Mouse (Mus musculus): ENCODE data around the gene Tedc2. TPM values are rescaled to one million over a fixed set of nuclear protein-coding genes. Genes with fewer than 3 reads are reported as not detected.

Gene Tedc2
- polyA plus RNA-seq, 1 experiment from 2014 or later, result 5.3 TPM

DNA sequence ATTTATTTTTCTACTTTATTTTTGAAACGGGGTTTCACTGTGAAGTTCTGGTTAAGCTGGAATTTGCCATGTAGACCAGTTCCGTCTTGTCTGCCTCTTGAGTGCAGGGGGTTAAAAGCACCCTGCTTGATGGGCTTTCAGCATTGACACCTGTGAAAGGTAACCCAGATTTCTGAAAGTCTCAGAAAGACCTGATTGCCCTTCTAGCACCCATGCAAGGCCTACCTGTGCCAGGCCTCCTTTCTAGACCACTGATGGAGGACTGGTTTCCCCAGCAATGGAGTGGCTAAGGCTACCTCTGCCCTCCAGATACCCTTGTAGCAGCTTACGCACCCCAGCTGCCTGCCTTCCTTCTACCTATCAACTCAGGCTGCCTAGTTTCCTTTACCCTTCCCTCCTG, 50.5 kb downstream of the Tedc2 start:
- Histone ChIP-seq H3K4me2 (replicated peaks; ENCODE audit: low read depth, low read length) (peak overlapping the region; percentile 89), H3K36me3 (ENCODE audit: insufficient read depth, low read length) (no peaks in the 10 kb centered on the region), H3K9ac (replicated peaks; ENCODE audit: low read depth) (peak overlapping the region; percentile 94; the same call in 1 of the 2 replicates), H3K27ac (ENCODE audit: low read length) (peak overlapping the region; percentile 97), H3K4me3 (ENCODE audit: low read depth, low read length) (peak overlapping the region; percentile 68; the same call in 1 of the 2 replicates), H3K4me1 (ENCODE audit: insufficient read depth, low read depth, low read length) (peaks cover 6% of the 10 kb centered on the region; the same call in 1 of the 2 replicates), H3K27me3 (replicated peaks; ENCODE audit: insufficient read depth, low read length) (no peaks in the 10 kb centered on the region), H3K9me3 (ENCODE audit: low read length) (no peaks in the 10 kb centered on the region)
- TF ChIP-seq EP300 (IDR thresholded peaks at IDR 0.05) (no peak), CTCF (IDR thresholded peaks at IDR 0.05) (no peak)
- 43% methylated on average over 3 of the region's 3 CpGs for WGBS
- ATAC-seq, result no peak
- no peak for DNase-seq (ENCODE audit: low spot score)

DNA sequence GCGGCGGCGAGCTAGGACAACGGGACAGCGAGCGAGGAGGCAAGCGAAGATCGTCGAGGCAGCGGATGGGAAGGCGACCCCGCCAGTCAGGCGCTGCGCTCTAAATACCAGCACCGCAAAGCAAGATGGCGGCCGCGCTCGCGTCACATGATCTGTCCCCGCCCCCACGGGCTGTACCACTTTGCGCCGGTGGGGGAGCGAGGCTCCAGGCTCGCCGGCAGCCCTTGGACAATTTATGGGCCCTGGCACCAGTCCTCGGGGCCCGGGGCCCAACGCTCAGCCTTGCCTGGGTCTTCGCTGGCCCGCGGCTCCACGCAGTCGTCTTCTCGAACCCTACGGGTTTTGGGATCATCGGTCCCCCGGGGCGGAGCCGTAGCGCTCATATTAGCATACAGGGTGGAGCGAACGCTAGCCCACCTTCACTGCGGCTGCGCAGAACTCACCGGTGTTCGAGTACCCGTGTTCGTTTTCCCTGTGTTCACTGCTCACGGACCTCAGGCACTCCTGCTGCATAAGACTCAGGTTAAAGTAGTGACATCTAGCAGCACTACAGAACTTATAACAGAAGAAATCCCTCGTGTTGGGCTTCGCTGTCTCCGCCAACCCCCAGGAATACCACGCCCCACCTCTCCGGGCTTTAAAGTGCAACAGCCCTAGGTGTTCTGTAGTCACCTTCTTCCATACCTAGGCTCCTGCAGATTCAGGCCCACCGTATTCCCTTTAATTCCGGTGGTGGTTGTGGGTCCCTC, 51.2 kb downstream of the Tedc2 start, which contains the start of gene Atp6v0c:
Gene Atp6v0c, minus strand, starts transcription at position 386 of the 749 bp plus-strand sequence.
- ATAC-seq, result peak; percentile 92
- 1% methylated on average over 49 of the region's 58 CpGs for WGBS
- peaks cover 6% of the 10 kb centered on the region; the same call in 1 of the 2 replicates for H3K4me1 ChIP-seq (ENCODE audit: insufficient read depth, low read depth, low read length)
- no peaks in the 10 kb centered on the region for H3K9me3 ChIP-seq (ENCODE audit: low read length)
- peak within 1 kb of the TSS; percentile 94 for H3K9ac ChIP-seq (replicated peaks; ENCODE audit: low read depth)
- peak within 1 kb of the TSS; percentile 89 for H3K4me2 ChIP-seq (replicated peaks; ENCODE audit: low read depth, low read length)
- peak within 1 kb of the TSS; percentile 97 for H3K27ac ChIP-seq (ENCODE audit: low read length)
- H3K27me3 ChIP-seq (replicated peaks; ENCODE audit: insufficient read depth, low read length), result no peaks in the 10 kb centered on the region
- peak within 1 kb of the TSS; percentile 68 for H3K4me3 ChIP-seq (ENCODE audit: low read depth, low read length)
- no peaks in the 10 kb centered on the region for H3K36me3 ChIP-seq (ENCODE audit: insufficient read depth, low read length)
- DNase-seq (ENCODE audit: low spot score), result peak; percentile 98
- peak; percentile 62 for TF ChIP-seq CTCF (IDR thresholded peaks at IDR 0.05)
- 0 out of 2 replicates have a peak, but pooled peaks have one; percentile 4 for TF ChIP-seq EP300 (IDR thresholded peaks at IDR 0.05)

DNA sequence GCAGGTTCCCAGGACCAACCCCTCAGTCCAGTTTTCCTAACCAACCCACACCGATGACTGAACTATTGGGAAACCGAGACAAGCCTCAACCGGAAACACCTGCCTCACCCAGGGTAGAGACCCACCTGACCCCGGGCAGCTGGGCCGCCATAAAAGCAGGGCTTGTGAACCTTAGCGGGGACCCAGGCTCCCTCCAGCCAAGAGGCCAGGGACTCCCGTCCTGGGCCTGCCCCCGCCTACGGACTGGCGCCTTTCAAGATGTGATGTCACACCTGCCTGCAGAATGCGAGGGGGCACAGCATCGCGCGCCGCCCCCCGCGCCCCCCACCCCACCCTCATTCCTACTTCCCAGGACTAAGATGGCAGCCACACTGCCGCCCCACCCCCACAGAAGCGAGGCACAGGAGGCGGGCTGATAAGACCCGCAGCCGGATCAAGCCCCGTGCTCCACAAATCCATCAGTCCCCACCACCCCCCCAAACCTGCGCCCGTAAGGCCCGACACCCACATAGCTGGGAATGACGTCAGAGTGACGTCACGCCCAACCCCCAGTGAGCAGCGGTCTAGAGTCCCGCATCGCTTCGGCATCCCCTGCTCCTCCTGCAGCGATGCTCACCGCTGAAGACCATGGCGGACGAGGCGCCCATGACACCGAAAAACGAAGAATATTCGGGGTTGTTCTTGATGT, 51.9 kb downstream of the Tedc2 start:
- H3K4me1 ChIP-seq (ENCODE audit: insufficient read depth, low read depth, low read length), result peaks cover 6% of the 10 kb centered on the region; the same call in 1 of the 2 replicates
- under 1% methylated on average over 40 of the region's 41 CpGs for WGBS
- no peaks in the 10 kb centered on the region for H3K36me3 ChIP-seq (ENCODE audit: insufficient read depth, low read length)
- no peaks in the 10 kb centered on the region for H3K9me3 ChIP-seq (ENCODE audit: low read length)
- TF ChIP-seq CTCF (IDR thresholded peaks at IDR 0.05) (no peak), EP300 (IDR thresholded peaks at IDR 0.05) (no peak)
- no peaks in the 10 kb centered on the region for H3K27me3 ChIP-seq (replicated peaks; ENCODE audit: insufficient read depth, low read length)
- H3K4me3 ChIP-seq (ENCODE audit: low read depth, low read length), result peak overlapping the region; percentile 68
- peak overlapping the region; percentile 89 for H3K4me2 ChIP-seq (replicated peaks; ENCODE audit: low read depth, low read length)
- H3K9ac ChIP-seq (replicated peaks; ENCODE audit: low read depth), result peak overlapping the region; percentile 94
- H3K27ac ChIP-seq (ENCODE audit: low read length), result peak overlapping the region; percentile 97
- DNase-seq (ENCODE audit: low spot score), result peak; percentile 72
- peak; percentile 52 for ATAC-seq

DNA sequence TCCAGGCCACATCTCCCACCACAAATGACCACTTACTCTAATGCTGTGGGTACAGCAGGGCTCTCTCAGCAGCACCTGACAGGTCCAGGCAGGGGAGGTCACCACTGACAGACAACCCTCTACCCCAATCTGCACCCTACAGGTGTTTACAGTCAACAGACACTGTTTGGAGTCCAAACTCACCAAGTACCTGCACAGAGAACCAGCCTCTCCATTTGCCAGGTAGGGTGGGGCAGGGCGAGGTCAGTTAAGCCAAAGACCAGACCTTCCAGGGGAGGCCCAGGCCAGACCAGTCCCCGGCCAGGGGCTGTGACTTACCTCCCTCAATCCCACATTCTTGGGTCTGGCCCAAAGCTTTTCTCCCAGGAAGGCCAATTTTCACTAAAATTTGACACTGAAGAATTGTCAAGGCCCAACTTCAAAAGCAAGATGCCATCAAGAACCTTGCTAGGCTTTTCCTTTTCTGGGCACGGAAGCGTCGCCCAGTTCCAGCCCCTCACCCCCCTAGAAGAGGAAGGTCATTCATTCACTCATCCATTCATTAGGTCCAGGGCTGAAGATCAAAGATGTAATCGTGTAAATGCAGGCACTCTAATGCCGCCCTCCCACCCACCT, 52.7 kb downstream of the Tedc2 start:
- Histone ChIP-seq H3K36me3 (ENCODE audit: insufficient read depth, low read length) (no peaks in the 10 kb centered on the region), H3K4me3 (ENCODE audit: low read depth, low read length) (peak overlapping the region; percentile 68), H3K9me3 (ENCODE audit: low read length) (no peaks in the 10 kb centered on the region), H3K4me1 (ENCODE audit: insufficient read depth, low read depth, low read length) (peaks cover 6% of the 10 kb centered on the region; the same call in 1 of the 2 replicates), H3K4me2 (replicated peaks; ENCODE audit: low read depth, low read length) (peak overlapping the region; percentile 89), H3K9ac (replicated peaks; ENCODE audit: low read depth) (0 out of 2 replicates have a peak overlapping the region, but pooled peaks have one; percentile 94), H3K27me3 (replicated peaks; ENCODE audit: insufficient read depth, low read length) (no peaks in the 10 kb centered on the region), H3K27ac (ENCODE audit: low read length) (peak overlapping the region; percentile 97)
- TF ChIP-seq CTCF (IDR thresholded peaks at IDR 0.05) (no peak), EP300 (IDR thresholded peaks at IDR 0.05) (no peak)
- ATAC-seq (no peak), DNase-seq (ENCODE audit: low spot score) (no peak)
- 43% methylated on average over 7 of the region's 7 CpGs for WGBS

DNA sequence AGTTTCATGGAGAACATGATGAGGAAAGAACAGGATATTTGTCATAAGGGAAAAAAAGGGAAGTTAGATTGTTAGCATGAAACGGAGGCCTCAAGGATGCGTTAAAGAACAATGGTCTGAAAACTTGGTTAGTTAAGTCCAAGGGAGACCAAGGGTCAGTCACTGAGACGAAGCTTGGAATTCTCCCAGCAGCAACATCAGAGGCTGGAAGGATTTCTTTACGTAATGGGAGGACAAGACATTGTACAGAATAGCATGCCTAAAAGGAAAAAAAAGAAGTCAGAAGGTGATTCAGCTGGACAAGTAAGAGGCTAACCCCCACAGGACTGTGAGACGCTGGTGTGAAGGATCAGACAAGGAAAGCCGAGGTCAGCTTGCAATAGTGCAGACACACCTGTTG, 53.5 kb downstream of the Tedc2 start:
- no peak for TF ChIP-seq EP300 (IDR thresholded peaks at IDR 0.05)
- TF ChIP-seq CTCF (IDR thresholded peaks at IDR 0.05), result no peak
- Histone ChIP-seq H3K9me3 (ENCODE audit: low read length) (no peaks in the 10 kb centered on the region), H3K27me3 (replicated peaks; ENCODE audit: insufficient read depth, low read length) (no peaks in the 10 kb centered on the region), H3K36me3 (ENCODE audit: insufficient read depth, low read length) (no peaks in the 10 kb centered on the region), H3K4me1 (ENCODE audit: insufficient read depth, low read depth, low read length) (peaks cover 12% of the 10 kb centered on the region; the same call in 1 of the 2 replicates), H3K4me2 (replicated peaks; ENCODE audit: low read depth, low read length) (peak overlapping the region; percentile 89; the same call in 1 of the 2 replicates), H3K27ac (ENCODE audit: low read length) (no peak overlapping the region), H3K4me3 (ENCODE audit: low read depth, low read length) (no peak overlapping the region), H3K9ac (replicated peaks; ENCODE audit: low read depth) (no peak overlapping the region)
- ATAC-seq, result no peak
- DNase-seq (ENCODE audit: low spot score), result no peak
- 77% methylated on average over 6 of the region's 6 CpGs for WGBS

Small RNAs within 50 kb of the gene (microRNA-seq; reads per million reads assigned to microRNA genes)
- 1.5 reads per million for gene Mir5134
- not detected for gene Mir6965

Other genes with a start within 250 kb of the Tedc2 start
- gene Prss30, start 240.3 kb downstream of the Tedc2 start, polyA plus RNA-seq (2015; fragmentation: Nextera tagmentation; extraction: Ambion mirVana), result 0.18 and 0.47 TPM in 2 replicates
- 0.57 and 0.77 TPM in 2 replicates for gene Prss22, start 222.8 kb downstream of the Tedc2 start, polyA plus RNA-seq (2015; fragmentation: Nextera tagmentation; extraction: Ambion mirVana)
- 0.18 TPM in 2 replicates for gene Prss27, start 182.7 kb downstream of the Tedc2 start, polyA plus RNA-seq (2015; fragmentation: Nextera tagmentation; extraction: Ambion mirVana)
- gene Kctd5, start 147.4 kb downstream of the Tedc2 start, polyA plus RNA-seq (2015; fragmentation: Nextera tagmentation; extraction: Ambion mirVana), result 34.3 and 36.9 TPM in 2 replicates
- gene Pdpk1, start 69.9 kb downstream of the Tedc2 start, polyA plus RNA-seq (2015; fragmentation: Nextera tagmentation; extraction: Ambion mirVana), result 26.4 and 32.3 TPM in 2 replicates
- 44.1 and 44.2 TPM in 2 replicates for gene Amdhd2, start 57.1 kb downstream of the Tedc2 start, polyA plus RNA-seq (2015; fragmentation: Nextera tagmentation; extraction: Ambion mirVana)
- gene Atp6v0c, start 51.1 kb downstream of the Tedc2 start, polyA plus RNA-seq (2015; fragmentation: Nextera tagmentation; extraction: Ambion mirVana), result 566 and 620 TPM in 2 replicates
- 1.8 and 1.9 TPM in 2 replicates for gene Tbc1d24, start 15.3 kb downstream of the Tedc2 start, polyA plus RNA-seq (2015; fragmentation: Nextera tagmentation; extraction: Ambion mirVana)
- gene Ntn3, start 11.3 kb downstream of the Tedc2 start, polyA plus RNA-seq (2015; fragmentation: Nextera tagmentation; extraction: Ambion mirVana), result 2.3 and 2.5 TPM in 2 replicates
- gene Ccnf, start 30.6 kb upstream of the Tedc2 start, polyA plus RNA-seq (2015; fragmentation: Nextera tagmentation; extraction: Ambion mirVana), result 2.8 and 4.5 TPM in 2 replicates
- gene Abca17, start 130.2 kb upstream of the Tedc2 start, polyA plus RNA-seq (2015; fragmentation: Nextera tagmentation; extraction: Ambion mirVana), result 1.5 and 1.7 TPM in 2 replicates
- gene Abca3, start 131.1 kb upstream of the Tedc2 start, polyA plus RNA-seq (2015; fragmentation: Nextera tagmentation; extraction: Ambion mirVana), result 66.4 and 71.5 TPM in 2 replicates
- gene Rnps1, start 193.7 kb upstream of the Tedc2 start, polyA plus RNA-seq (2015; fragmentation: Nextera tagmentation; extraction: Ambion mirVana), result 99.6 and 109 TPM in 2 replicates
- gene Eci1, start 205.8 kb upstream of the Tedc2 start, polyA plus RNA-seq (2015; fragmentation: Nextera tagmentation; extraction: Ambion mirVana), result 81.7 and 92.6 TPM in 2 replicates
- gene Dnase1l2, start 222.3 kb upstream of the Tedc2 start, polyA plus RNA-seq (2015; fragmentation: Nextera tagmentation; extraction: Ambion mirVana), result 1.1 and 1.4 TPM in 2 replicates
- 15.7 and 17.5 TPM in 2 replicates for gene E4f1, start 249.5 kb upstream of the Tedc2 start, polyA plus RNA-seq (2015; fragmentation: Nextera tagmentation; extraction: Ambion mirVana)
- gene Pgp, start 249.5 kb upstream of the Tedc2 start, polyA plus RNA-seq (2015; fragmentation: Nextera tagmentation; extraction: Ambion mirVana), result 40.4 and 42.5 TPM in 2 replicates

All from lung, postnatal 0 days (tissue).